Mouse (Mus musculus): ENCODE measurements around the gene Acp7. TPM values are rescaled to one million over a fixed set of nuclear protein-coding genes. Genes with fewer than 3 reads are reported as not detected.
"Not testable (repeated sequence)": the region's sequence is repeated elsewhere in the genome, so short reads cannot be mapped to it uniquely, and the experiment has no call there.

Gene Acp7
- total RNA-seq (2014; fragmentation: Nextera tagmentation) (not detected in 2 replicates), total RNA-seq (2017) (not detected in 2 replicates)

GRCm38 (mm10) chr7:28631073-28631472 lies at the start of gene Acp7:
TSS of gene Acp7 (minus strand) at chr7:28631332.
- ATAC-seq (replicated peaks; ENCODE audit: low FRiP score, low TSS enrichment, poor library complexity, severe bottlenecking), result no peak

- ATAC-seq (replicated peaks; ENCODE audit: low FRiP score, low TSS enrichment, poor library complexity, severe bottlenecking), result no peak
These were observed 46.5 kb upstream of the Acp7 start for GRCm38 (mm10) chr7:28677624-28678023.

GRCm38 (mm10) chr7:28676811-28677541 lies 45.8 kb upstream of the Acp7 start:
- ATAC-seq (replicated peaks; ENCODE audit: low FRiP score, low TSS enrichment, poor library complexity, severe bottlenecking), result no peak

GRCm38 (mm10) chr7:28675746-28676145 lies 44.6 kb upstream of the Acp7 start:
- ATAC-seq (replicated peaks; ENCODE audit: low FRiP score, low TSS enrichment, poor library complexity, severe bottlenecking), result no peak

- ATAC-seq (replicated peaks; ENCODE audit: low FRiP score, low TSS enrichment, poor library complexity, severe bottlenecking), result no peak
These were observed 43.9 kb upstream of the Acp7 start for GRCm38 (mm10) chr7:28674994-28675393.

GRCm38 (mm10) chr7:28672786-28673185 lies 41.7 kb upstream of the Acp7 start:
- not testable (repeated sequence) for ATAC-seq (replicated peaks; ENCODE audit: low FRiP score, low TSS enrichment, poor library complexity, severe bottlenecking)

- ATAC-seq (replicated peaks; ENCODE audit: low FRiP score, low TSS enrichment, poor library complexity, severe bottlenecking), result no peak
These were observed 41.1 kb upstream of the Acp7 start for GRCm38 (mm10) chr7:28672276-28672675.

- ATAC-seq (replicated peaks; ENCODE audit: low FRiP score, low TSS enrichment, poor library complexity, severe bottlenecking), result no peak
These were observed 40.0 kb upstream of the Acp7 start for GRCm38 (mm10) chr7:28671172-28671571.

- ATAC-seq (replicated peaks; ENCODE audit: low FRiP score, low TSS enrichment, poor library complexity, severe bottlenecking), result no peak
These were observed 34.8 kb upstream of the Acp7 start for GRCm38 (mm10) chr7:28665620-28666579.

GRCm38 (mm10) chr7:28656430-28656829 lies 25.3 kb upstream of the Acp7 start:
- ATAC-seq (replicated peaks; ENCODE audit: low FRiP score, low TSS enrichment, poor library complexity, severe bottlenecking), result no peak

- no peak for ATAC-seq (replicated peaks; ENCODE audit: low FRiP score, low TSS enrichment, poor library complexity, severe bottlenecking)
These were observed 20.0 kb upstream of the Acp7 start for GRCm38 (mm10) chr7:28651157-28651556.

GRCm38 (mm10) chr7:28647016-28647415 lies 15.9 kb upstream of the Acp7 start:
- no peak for ATAC-seq (replicated peaks; ENCODE audit: low FRiP score, low TSS enrichment, poor library complexity, severe bottlenecking)

GRCm38 (mm10) chr7:28645947-28646475 lies 14.9 kb upstream of the Acp7 start:
- no peak for ATAC-seq (replicated peaks; ENCODE audit: low FRiP score, low TSS enrichment, poor library complexity, severe bottlenecking)

- no peak for ATAC-seq (replicated peaks; ENCODE audit: low FRiP score, low TSS enrichment, poor library complexity, severe bottlenecking)
These were observed 14.2 kb upstream of the Acp7 start for GRCm38 (mm10) chr7:28645366-28645765.

GRCm38 (mm10) chr7:28641546-28641945 lies 10.4 kb upstream of the Acp7 start:
- no peak for ATAC-seq (replicated peaks; ENCODE audit: low FRiP score, low TSS enrichment, poor library complexity, severe bottlenecking)

- no peak for ATAC-seq (replicated peaks; ENCODE audit: low FRiP score, low TSS enrichment, poor library complexity, severe bottlenecking)
These were observed 6.4 kb upstream of the Acp7 start for GRCm38 (mm10) chr7:28637511-28637910.

- ATAC-seq (replicated peaks; ENCODE audit: low FRiP score, low TSS enrichment, poor library complexity, severe bottlenecking), result no peak
These were observed 3.0 kb upstream of the Acp7 start for GRCm38 (mm10) chr7:28634128-28634527.

- no peak for ATAC-seq (replicated peaks; ENCODE audit: low FRiP score, low TSS enrichment, poor library complexity, severe bottlenecking)
These were observed 6.3 kb downstream of the Acp7 start for GRCm38 (mm10) chr7:28624791-28625190.

GRCm38 (mm10) chr7:28619098-28619715 lies 11.9 kb downstream of the Acp7 start:
- no peak for ATAC-seq (replicated peaks; ENCODE audit: low FRiP score, low TSS enrichment, poor library complexity, severe bottlenecking)

- ATAC-seq (replicated peaks; ENCODE audit: low FRiP score, low TSS enrichment, poor library complexity, severe bottlenecking), result no peak
These were observed 25.2 kb downstream of the Acp7 start for GRCm38 (mm10) chr7:28605951-28606350.
